Mouse (Mus musculus): ENCODE measurements around the gene Immp2l. TPM values are rescaled to one million over a fixed set of nuclear protein-coding genes. Genes with fewer than 3 reads are reported as not detected.

Gene Immp2l
- polyA plus RNA-seq, 1 experiment = 0.62 TPM

- Histone ChIP-seq H3K4me3 (replicated peaks) (no peak overlapping the region), H3K4me1 (no peaks in the 10 kb centered on the region), H3K36me3 (replicated peaks; ENCODE audit: low read length) (no peaks in the 10 kb centered on the region), H3K9me3 (no peaks in the 10 kb centered on the region), H3K27me3 (replicated peaks) (no peaks in the 10 kb centered on the region)
- TF ChIP-seq FLI1 (IDR thresholded peaks at IDR 0.05; ENCODE audit: low read length) (no peak), GATA1 (IDR thresholded peaks at IDR 0.05; ENCODE audit: borderline replicate concordance, low read length) (no peak)
Observed at GRCm38 (mm10) chr12:41289047-41289446, 265.2 kb downstream of the Immp2l start.

- TF ChIP-seq FLI1 (IDR thresholded peaks at IDR 0.05; ENCODE audit: low read length) (no peak), GATA1 (IDR thresholded peaks at IDR 0.05; ENCODE audit: borderline replicate concordance, low read length) (no peak)
- no peaks in the 10 kb centered on the region for H3K36me3 ChIP-seq (replicated peaks; ENCODE audit: low read length)
- H3K27me3 ChIP-seq (replicated peaks) = no peaks in the 10 kb centered on the region
- no peaks in the 10 kb centered on the region for H3K9me3 ChIP-seq
- no peak overlapping the region for H3K4me3 ChIP-seq (replicated peaks)
- H3K4me1 ChIP-seq = no peaks in the 10 kb centered on the region
Observed at GRCm38 (mm10) chr12:41307015-41307414, 283.1 kb downstream of the Immp2l start.

DNA sequence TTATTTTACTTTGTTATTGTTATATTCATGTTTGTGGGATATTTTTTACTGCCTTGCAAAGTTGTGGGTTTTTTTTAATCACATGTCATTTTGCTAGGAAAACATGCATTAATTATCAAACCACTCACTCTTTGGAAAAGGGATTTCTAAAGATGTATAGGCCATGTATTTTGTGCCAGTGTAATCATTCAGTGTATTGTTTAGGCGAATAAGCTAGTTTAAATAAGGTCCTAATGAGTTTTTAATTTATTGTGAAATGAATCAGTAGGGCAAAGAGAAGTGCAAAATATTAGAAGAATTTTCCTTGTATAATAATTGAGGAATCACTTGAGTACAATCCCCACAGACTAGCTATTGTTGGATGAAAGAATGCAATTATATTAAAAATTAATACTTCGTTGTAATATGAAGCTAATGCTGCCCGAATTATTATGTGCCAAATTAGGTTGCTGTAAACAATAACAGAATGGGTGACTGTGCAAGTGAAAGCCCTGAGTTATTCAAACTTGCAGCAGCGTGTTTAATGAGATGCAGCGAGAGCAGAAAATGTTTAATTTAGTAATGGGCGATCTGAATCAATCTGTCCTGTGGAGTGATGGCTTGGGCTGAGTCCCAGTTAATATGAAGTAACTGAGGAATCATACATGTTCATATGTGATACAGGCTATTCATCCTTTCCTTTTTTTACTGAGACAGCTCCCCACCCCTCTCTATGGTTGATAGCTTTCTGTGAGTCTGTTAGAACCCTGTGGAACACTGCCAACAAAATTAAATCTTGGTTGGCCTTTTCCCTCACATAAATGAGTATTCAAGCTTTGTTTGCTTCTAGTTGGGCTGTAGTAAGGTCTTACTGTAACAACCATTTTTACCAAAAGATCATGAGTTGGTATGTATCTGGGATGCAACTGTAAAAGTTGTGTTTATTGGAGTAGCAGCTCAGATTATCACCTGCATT, 285.1 kb downstream of the Immp2l start:
- no peaks in the 10 kb centered on the region for H3K27me3 ChIP-seq (replicated peaks)
- TF ChIP-seq GATA1 (IDR thresholded peaks at IDR 0.05; ENCODE audit: borderline replicate concordance, low read length) (no peak), FLI1 (IDR thresholded peaks at IDR 0.05; ENCODE audit: low read length) (no peak)
- no peaks in the 10 kb centered on the region for H3K4me1 ChIP-seq
- no peak overlapping the region for H3K4me3 ChIP-seq (replicated peaks)
- H3K36me3 ChIP-seq (replicated peaks; ENCODE audit: low read length) = no peaks in the 10 kb centered on the region
- H3K9me3 ChIP-seq = no peaks in the 10 kb centered on the region

GRCm38 (mm10) chr12:41313391-41313790, 289.5 kb downstream of the Immp2l start:
- H3K36me3 ChIP-seq (replicated peaks; ENCODE audit: low read length) = no peaks in the 10 kb centered on the region
- TF ChIP-seq GATA1 (IDR thresholded peaks at IDR 0.05; ENCODE audit: borderline replicate concordance, low read length) = no peak
- no peak for TF ChIP-seq FLI1 (IDR thresholded peaks at IDR 0.05; ENCODE audit: low read length)

GRCm38 (mm10) chr12:41314811-41315461, 291.0 kb downstream of the Immp2l start:
- no peak for TF ChIP-seq FLI1 (IDR thresholded peaks at IDR 0.05; ENCODE audit: low read length)
- no peak for TF ChIP-seq GATA1 (IDR thresholded peaks at IDR 0.05; ENCODE audit: borderline replicate concordance, low read length)
- no peak overlapping the region for H3K4me3 ChIP-seq (replicated peaks)

More at GRCm38 (mm10) chr12:41313391-41313790, 289.5 kb downstream of the Immp2l start:
- H3K9me3 ChIP-seq = no peaks in the 10 kb centered on the region
- H3K4me3 ChIP-seq (replicated peaks) = no peak overlapping the region
- no peaks in the 10 kb centered on the region for H3K4me1 ChIP-seq
- H3K27me3 ChIP-seq (replicated peaks) = no peaks in the 10 kb centered on the region

GRCm38 (mm10) chr12:41315871-41316270, 292.0 kb downstream of the Immp2l start:
- H3K27me3 ChIP-seq (replicated peaks) = no peaks in the 10 kb centered on the region
- no peaks in the 10 kb centered on the region for H3K4me1 ChIP-seq
- no peaks in the 10 kb centered on the region for H3K36me3 ChIP-seq (replicated peaks; ENCODE audit: low read length)
- no peak overlapping the region for H3K4me3 ChIP-seq (replicated peaks)
- TF ChIP-seq FLI1 (IDR thresholded peaks at IDR 0.05; ENCODE audit: low read length) (no peak), GATA1 (IDR thresholded peaks at IDR 0.05; ENCODE audit: borderline replicate concordance, low read length) (no peak)
- no peaks in the 10 kb centered on the region for H3K9me3 ChIP-seq

More at GRCm38 (mm10) chr12:41314811-41315461, 291.0 kb downstream of the Immp2l start:
- H3K27me3 ChIP-seq (replicated peaks) = no peaks in the 10 kb centered on the region
- H3K9me3 ChIP-seq = no peaks in the 10 kb centered on the region
- H3K36me3 ChIP-seq (replicated peaks; ENCODE audit: low read length) = no peaks in the 10 kb centered on the region
- no peaks in the 10 kb centered on the region for H3K4me1 ChIP-seq

DNA sequence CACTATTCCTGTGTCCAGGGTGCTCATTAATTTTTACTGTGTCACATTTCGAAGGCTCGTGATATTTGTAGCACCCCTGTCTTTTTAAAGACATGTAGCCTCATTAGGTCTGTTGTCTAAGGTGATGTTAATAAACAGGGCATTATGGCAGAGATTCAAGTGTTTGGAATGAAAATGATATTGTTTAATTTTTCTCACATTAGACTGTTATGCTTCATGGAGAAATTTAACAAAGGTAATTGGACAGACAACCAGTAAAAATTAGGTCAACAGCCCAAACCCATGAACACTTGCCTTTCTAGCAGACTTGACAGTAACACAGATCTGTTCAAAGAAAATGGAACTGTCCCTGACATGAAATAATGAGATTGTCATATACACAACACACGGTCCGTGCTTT, 292.5 kb downstream of the Immp2l start:
- no peak overlapping the region for H3K4me3 ChIP-seq (replicated peaks)
- no peaks in the 10 kb centered on the region for H3K36me3 ChIP-seq (replicated peaks; ENCODE audit: low read length)
- no peaks in the 10 kb centered on the region for H3K9me3 ChIP-seq
- H3K4me1 ChIP-seq = no peaks in the 10 kb centered on the region
- no peaks in the 10 kb centered on the region for H3K27me3 ChIP-seq (replicated peaks)
- TF ChIP-seq GATA1 (IDR thresholded peaks at IDR 0.05; ENCODE audit: borderline replicate concordance, low read length) (no peak), FLI1 (IDR thresholded peaks at IDR 0.05; ENCODE audit: low read length) (no peak)

DNA sequence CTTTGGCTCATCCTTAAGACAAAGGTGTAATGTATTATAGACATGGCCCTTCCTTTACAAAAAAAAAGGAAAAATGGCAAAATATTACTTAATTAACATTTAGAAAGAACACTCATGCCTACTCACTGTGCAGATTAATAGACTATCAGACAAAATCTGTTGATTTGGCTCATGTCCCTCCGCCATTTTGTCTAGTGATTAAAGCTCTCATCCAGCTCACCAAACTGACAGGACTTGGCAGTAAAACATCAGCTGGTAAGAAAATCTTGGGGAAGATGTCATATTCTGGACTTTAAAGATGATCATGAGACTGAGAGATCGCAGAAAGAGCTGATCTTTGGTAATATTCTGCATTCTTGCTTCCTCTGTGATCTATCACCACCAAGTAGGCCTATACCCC, 293.5 kb downstream of the Immp2l start:
- Histone ChIP-seq H3K9me3 (no peaks in the 10 kb centered on the region), H3K36me3 (replicated peaks; ENCODE audit: low read length) (no peaks in the 10 kb centered on the region), H3K4me1 (no peaks in the 10 kb centered on the region), H3K4me3 (replicated peaks) (no peak overlapping the region), H3K27me3 (replicated peaks) (no peaks in the 10 kb centered on the region)
- TF ChIP-seq FLI1 (IDR thresholded peaks at IDR 0.05; ENCODE audit: low read length) (no peak), GATA1 (IDR thresholded peaks at IDR 0.05; ENCODE audit: borderline replicate concordance, low read length) (no peak)

GRCm38 (mm10) chr12:41322018-41322417, 298.1 kb downstream of the Immp2l start:
- Histone ChIP-seq H3K4me1 (peaks cover 6% of the 10 kb centered on the region; the same call in 1 of the 2 replicates), H3K4me3 (replicated peaks) (no peak overlapping the region), H3K36me3 (replicated peaks; ENCODE audit: low read length) (no peaks in the 10 kb centered on the region), H3K9me3 (no peaks in the 10 kb centered on the region), H3K27me3 (replicated peaks) (no peaks in the 10 kb centered on the region)
- TF ChIP-seq GATA1 (IDR thresholded peaks at IDR 0.05; ENCODE audit: borderline replicate concordance, low read length) (no peak), FLI1 (IDR thresholded peaks at IDR 0.05; ENCODE audit: low read length) (no peak)

DNA sequence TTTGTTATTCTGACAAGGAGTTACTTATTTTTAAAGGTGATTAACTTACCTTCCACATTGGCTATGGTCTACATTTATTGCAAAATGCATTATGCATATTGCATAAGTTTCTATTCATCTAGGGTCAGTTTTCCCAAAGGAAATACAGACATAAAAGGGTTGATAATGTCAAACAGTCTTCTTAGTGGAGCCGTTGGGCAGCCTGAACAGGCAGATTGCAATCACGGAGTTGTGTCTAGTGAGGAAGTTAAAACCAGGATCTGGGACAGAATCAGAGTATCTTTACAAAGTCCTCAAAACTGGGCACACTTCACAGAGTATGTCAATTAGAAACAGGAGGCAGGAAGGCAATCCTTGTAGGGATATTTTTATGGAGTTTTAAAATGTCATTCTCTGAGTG, 300.5 kb downstream of the Immp2l start:
- TF ChIP-seq FLI1 (IDR thresholded peaks at IDR 0.05; ENCODE audit: low read length) (no peak), GATA1 (IDR thresholded peaks at IDR 0.05; ENCODE audit: borderline replicate concordance, low read length) (no peak)
- Histone ChIP-seq H3K4me1 (peaks cover 6% of the 10 kb centered on the region; the same call in 1 of the 2 replicates), H3K36me3 (replicated peaks; ENCODE audit: low read length) (no peaks in the 10 kb centered on the region), H3K27me3 (replicated peaks) (no peaks in the 10 kb centered on the region), H3K4me3 (replicated peaks) (no peak overlapping the region), H3K9me3 (no peaks in the 10 kb centered on the region)
